Mouse (Mus musculus): Measurements from ENCODE around the gene Skor1.

- no peak for TF ChIP-seq CTCF (IDR thresholded peaks at IDR 0.05; ENCODE audit: low read depth)
- no peak for TF ChIP-seq EP300 (IDR thresholded peaks at IDR 0.05; ENCODE audit: low read depth)
Measured at GRCm38 (mm10) chr9:63091971-63092528, 56.7 kb downstream of the Skor1 start.
